Mouse (Mus musculus): ENCODE measurements at regions not wholly inside any gene's neighbourhood (a gene's known extent, or its start where the extent isn't known, plus 50 kb on each side); places are given as distances from the start of the nearest gene placed in this dataset.
"Not testable (repeated sequence)": the region's sequence is repeated elsewhere in the genome, so short reads cannot be mapped to it uniquely, and the experiment has no call there.

GRCm38 (mm10) chrX:41216827-41217226 is 183.8 kb upstream of the Gria3 start:
- no peak overlapping the region for H3K4me2 ChIP-seq
- H3K27ac ChIP-seq: no peak overlapping the region
- no peak overlapping the region for H3K9ac ChIP-seq
- no peaks in the 10 kb centered on the region for H3K9me3 ChIP-seq (replicated peaks)
- WGBS (ENCODE audit: insufficient replicate concordance): 48% methylated on average over 2 of the region's 2 CpGs
- no peak overlapping the region for H3K4me3 ChIP-seq (replicated peaks)
- no peaks in the 10 kb centered on the region for H3K4me1 ChIP-seq (replicated peaks)
- no peak for DNase-seq
- no peaks in the 10 kb centered on the region for H3K27me3 ChIP-seq
- no peaks in the 10 kb centered on the region for H3K36me3 ChIP-seq
- ATAC-seq (ENCODE audit: low read depth): no peak

- not testable (repeated sequence) for H3K27ac ChIP-seq; H3K27me3 ChIP-seq; H3K36me3 ChIP-seq; H3K9me3 ChIP-seq (replicated peaks); H3K4me3 ChIP-seq (replicated peaks); DNase-seq; H3K9ac ChIP-seq; ATAC-seq (ENCODE audit: low read depth); H3K4me2 ChIP-seq; H3K4me1 ChIP-seq (replicated peaks)
- 67% methylated on average over 5 of the region's 5 CpGs for WGBS (ENCODE audit: insufficient replicate concordance)
Measured at GRCm38 (mm10) chrX:41249739-41250138, 150.9 kb upstream of the Gria3 start.

- Histone ChIP-seq H3K27me3 (no peaks in the 10 kb centered on the region), H3K27ac (no peak overlapping the region), H3K4me1 (replicated peaks) (no peaks in the 10 kb centered on the region), H3K9ac (no peak overlapping the region), H3K9me3 (replicated peaks) (no peaks in the 10 kb centered on the region), H3K4me2 (no peak overlapping the region), H3K36me3 (no peaks in the 10 kb centered on the region), H3K4me3 (replicated peaks) (no peak overlapping the region)
- DNase-seq: no peak
- 34% methylated on average over 3 of the region's 3 CpGs for WGBS (ENCODE audit: insufficient replicate concordance)
- no peak for ATAC-seq (ENCODE audit: low read depth)
Measured at GRCm38 (mm10) chrX:41252923-41253322, 147.7 kb upstream of the Gria3 start.

GRCm38 (mm10) chrX:41254695-41255094 is 146.0 kb upstream of the Gria3 start:
- WGBS (ENCODE audit: insufficient replicate concordance): 54% methylated on average over 3 of the region's 3 CpGs
- no peak overlapping the region for H3K27ac ChIP-seq
- H3K9me3 ChIP-seq (replicated peaks): no peaks in the 10 kb centered on the region
- H3K4me3 ChIP-seq (replicated peaks): no peak overlapping the region
- no peak overlapping the region for H3K4me2 ChIP-seq
- DNase-seq (no peak), ATAC-seq (ENCODE audit: low read depth) (no peak)
- H3K36me3 ChIP-seq: no peaks in the 10 kb centered on the region
- H3K27me3 ChIP-seq: no peaks in the 10 kb centered on the region
- no peak overlapping the region for H3K9ac ChIP-seq
- H3K4me1 ChIP-seq (replicated peaks): no peaks in the 10 kb centered on the region

DNA sequence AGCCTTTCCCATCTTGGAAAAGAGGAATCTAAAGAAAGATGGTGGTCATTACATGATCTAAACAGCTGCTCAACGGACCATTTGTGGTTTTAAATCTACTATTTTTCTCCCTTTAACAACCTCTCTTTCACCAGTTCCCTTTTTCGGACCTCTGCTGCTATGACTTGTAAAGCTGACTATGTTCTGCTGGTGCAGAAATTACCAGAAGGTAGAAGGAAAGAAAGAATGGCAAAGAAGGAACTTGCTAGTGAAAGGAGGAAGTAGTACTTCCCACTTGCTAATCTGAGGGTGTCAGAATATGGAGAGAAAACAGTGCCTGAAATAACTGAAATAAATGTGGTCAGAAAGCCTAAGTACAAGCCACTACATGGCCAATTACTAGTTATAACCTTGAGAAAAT is 109.6 kb upstream of the Gria3 start:
- H3K4me2 ChIP-seq: no peak overlapping the region
- ATAC-seq (ENCODE audit: low read depth): no peak
- H3K9me3 ChIP-seq (replicated peaks): no peaks in the 10 kb centered on the region
- no peak overlapping the region for H3K27ac ChIP-seq
- no peak overlapping the region for H3K9ac ChIP-seq
- H3K27me3 ChIP-seq: no peaks in the 10 kb centered on the region
- H3K4me1 ChIP-seq (replicated peaks): no peaks in the 10 kb centered on the region
- H3K4me3 ChIP-seq (replicated peaks): no peak overlapping the region
- DNase-seq: no peak
- WGBS (ENCODE audit: insufficient replicate concordance): 27% methylated on average over 2 of the region's 2 CpGs
- H3K36me3 ChIP-seq: no peaks in the 10 kb centered on the region

GRCm38 (mm10) chrX:41316493-41316892 is 84.2 kb upstream of the Gria3 start:
- H3K9ac ChIP-seq: no peak overlapping the region
- H3K27ac ChIP-seq: no peak overlapping the region
- H3K4me1 ChIP-seq (replicated peaks): no peaks in the 10 kb centered on the region
- H3K4me3 ChIP-seq (replicated peaks): no peak overlapping the region
- H3K9me3 ChIP-seq (replicated peaks): no peaks in the 10 kb centered on the region
- DNase-seq: no peak
- no peaks in the 10 kb centered on the region for H3K27me3 ChIP-seq
- H3K36me3 ChIP-seq: no peaks in the 10 kb centered on the region
- no peak overlapping the region for H3K4me2 ChIP-seq
- 14% methylated on average over 1 of the region's 1 CpGs for WGBS (ENCODE audit: insufficient replicate concordance)
- peak; percentile 76 for ATAC-seq (ENCODE audit: low read depth)

GRCm38 (mm10) chrX:41317740-41318139 is 82.9 kb upstream of the Gria3 start:
- Histone ChIP-seq H3K4me2 (no peak overlapping the region), H3K27ac (no peak overlapping the region), H3K36me3 (no peaks in the 10 kb centered on the region), H3K9ac (no peak overlapping the region), H3K4me1 (replicated peaks) (no peaks in the 10 kb centered on the region), H3K4me3 (replicated peaks) (no peak overlapping the region), H3K9me3 (replicated peaks) (no peaks in the 10 kb centered on the region), H3K27me3 (no peaks in the 10 kb centered on the region)
- ATAC-seq (ENCODE audit: low read depth) (no peak), DNase-seq (no peak)

DNA sequence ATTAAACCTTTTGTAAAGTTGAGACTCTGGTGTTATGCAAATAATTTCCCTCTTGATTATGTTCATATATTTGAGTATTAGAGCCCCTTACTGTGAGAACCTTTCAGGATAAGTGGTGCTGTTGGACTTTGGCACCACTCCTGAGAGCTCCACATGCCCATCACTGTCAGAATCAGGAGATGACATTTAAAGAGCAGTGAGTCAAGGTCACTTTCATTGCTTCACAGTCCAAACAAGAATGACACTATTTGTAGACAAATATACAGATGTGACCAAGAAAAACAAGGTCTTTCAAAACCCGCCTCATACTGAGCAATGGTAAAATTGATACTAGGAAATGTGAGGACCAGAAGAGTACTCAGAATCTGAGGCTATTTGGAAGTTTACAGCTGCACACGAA is 80.8 kb upstream of the Gria3 start:
- H3K4me2 ChIP-seq: no peak overlapping the region
- H3K27ac ChIP-seq: no peak overlapping the region
- H3K27me3 ChIP-seq: no peaks in the 10 kb centered on the region
- WGBS (ENCODE audit: insufficient replicate concordance): 50% methylated on average over 2 of the region's 2 CpGs
- H3K36me3 ChIP-seq: no peaks in the 10 kb centered on the region
- no peak for ATAC-seq (ENCODE audit: low read depth)
- DNase-seq: no peak
- H3K4me1 ChIP-seq (replicated peaks): no peaks in the 10 kb centered on the region
- no peaks in the 10 kb centered on the region for H3K9me3 ChIP-seq (replicated peaks)
- H3K9ac ChIP-seq: no peak overlapping the region
- no peak overlapping the region for H3K4me3 ChIP-seq (replicated peaks)
